Mouse (Mus musculus) MEL (cell line): ENCODE results near the gene Itgb3. TPM values are rescaled to one million over a fixed set of nuclear protein-coding genes. Genes with fewer than 3 reads are reported as not detected.

Source experiments
- DNase-seq: peaks from one replicate; pipeline ENCODE4 v3.0.0; 2011; ENCODE audit warnings: low read depth, low spot score
- H3K27ac ChIP-seq: 2 replicates; pipeline ENCODE4 v1.5.1; 2012; ENCODE audit warnings: low read depth, mild to moderate bottlenecking, control low read depth, low read length, moderate library complexity; ENCODE audit not compliant: control insufficient read depth
- H3K27me3 ChIP-seq, 2 experiments: fragments of 150-350 bp in 1 of 2; sonication (generic) in 1 of 2; 2 replicates each; pipeline ENCODE4 v1.6.1; 2012; ENCODE audit warnings: low read length in 2 of 2, mild to moderate bottlenecking in 2 of 2, improper control_type of control experiment in 1 of 2, moderate library complexity in 1 of 2; ENCODE audit not compliant: insufficient read depth in 2 of 2, control insufficient read depth in 1 of 2
- H3K36me3 ChIP-seq, 2 experiments: 2 replicates each; pipeline ENCODE4 v1.6.1; 2012 to 2014; ENCODE audit warnings: low read length in 2 of 2, improper control_type of control experiment in 1 of 2, inconsistent platforms in 1 of 2, mild to moderate bottlenecking in 1 of 2; ENCODE audit not compliant: insufficient read depth in 2 of 2, control insufficient read depth in 1 of 2
- H3K4me1 ChIP-seq, 2 experiments: fragments of 150-350 bp in 1 of 2; sonication (generic) in 1 of 2; 2 replicates each; pipeline ENCODE4 v1.6.1; 2012; ENCODE audit warnings: low read length in 2 of 2, improper control_type of control experiment in 1 of 2, mild to moderate bottlenecking in 1 of 2; ENCODE audit not compliant: insufficient read depth in 2 of 2, control insufficient read depth in 1 of 2
- H3K4me3 ChIP-seq, 2 experiments: fragments of 150-350 bp in 1 of 2; sonication (generic) in 1 of 2; 2 replicates each; pipeline ENCODE4 v1.5.1; 2012; ENCODE audit warnings: low read depth in 2 of 2, low read length in 2 of 2, mild to moderate bottlenecking in 2 of 2, moderate library complexity in 2 of 2, control low read depth in 1 of 2, improper control_type of control experiment in 1 of 2; ENCODE audit not compliant: control insufficient read depth in 1 of 2, insufficient read depth in 1 of 2
- H3K79me2 ChIP-seq: 2 replicates; pipeline ENCODE4 v1.6.1; 2012; ENCODE audit warnings: mild to moderate bottlenecking, low read length, moderate library complexity; ENCODE audit not compliant: control insufficient read depth, poor library complexity, insufficient read depth
- H3K9ac ChIP-seq: 2 replicates; pipeline ENCODE4 v1.6.1; 2012; ENCODE audit warnings: low read depth, mild to moderate bottlenecking, control low read depth, low read length, moderate library complexity; ENCODE audit not compliant: control insufficient read depth, poor library complexity, severe bottlenecking
- H3K9me3 ChIP-seq: fragments of 150-350 bp; sonication (generic); replicated peaks from 2 replicates; pipeline ENCODE4 v1.6.1; 2012; ENCODE audit warnings: mild to moderate bottlenecking, low read length, improper control_type of control experiment, moderate library complexity; ENCODE audit not compliant: insufficient read depth
- CHD2 ChIP-seq: IDR thresholded peaks from 2 replicates; pipeline ENCODE4 v1.6.1; 2011; ENCODE audit warnings: low read length, improper control_type of control experiment
- CTCF ChIP-seq, 3 experiments: IDR thresholded peaks in 2 of 3; conservative IDR thresholded peaks in 1 of 3; 2 replicates each; pipeline ENCODE4 v1.5.1; 2011 to 2012; ENCODE audit warnings: low read length in 3 of 3, low read depth in 2 of 3, mild to moderate bottlenecking in 2 of 3, improper control_type of control experiment in 1 of 3, inconsistent platforms in 1 of 3, mixed read lengths in 1 of 3, moderate library complexity in 1 of 3; ENCODE audit not compliant: control insufficient read depth in 1 of 3, insufficient read depth in 1 of 3, poor library complexity in 1 of 3, severe bottlenecking in 1 of 3
- EP300 ChIP-seq, 2 experiments: IDR thresholded peaks; 2 replicates each; pipeline ENCODE4 v1.6.1; 2011; ENCODE audit warnings: improper control_type of control experiment in 2 of 2, low read length in 2 of 2, low read depth in 1 of 2, mild to moderate bottlenecking in 1 of 2
- ETS1 ChIP-seq: IDR thresholded peaks from 2 replicates; pipeline ENCODE4 v1.6.1; 2012; ENCODE audit warnings: low read depth, mild to moderate bottlenecking, inconsistent platforms, low read length, improper control_type of control experiment, moderate library complexity
- GABPA ChIP-seq: IDR thresholded peaks from 2 replicates; pipeline ENCODE4 v1.6.1; 2012; ENCODE audit warnings: low read depth, mild to moderate bottlenecking, inconsistent platforms, low read length, improper control_type of control experiment, moderate library complexity
- GATA1 ChIP-seq: IDR thresholded peaks from 2 replicates; pipeline ENCODE4 v1.6.1; 2011; ENCODE audit warnings: low read depth, low read length, improper control_type of control experiment
- HCFC1 ChIP-seq: IDR thresholded peaks from 2 replicates; pipeline ENCODE4 v1.6.1; 2012; ENCODE audit warnings: low read depth, mild to moderate bottlenecking, inconsistent platforms, low read length, improper control_type of control experiment, moderate library complexity
- JUND ChIP-seq: IDR thresholded peaks from 2 replicates; pipeline ENCODE4 v1.6.1; 2011; ENCODE audit warnings: low read depth, mild to moderate bottlenecking, improper control_type of control experiment, low read length
- MAFK ChIP-seq: IDR thresholded peaks from 2 replicates; pipeline ENCODE4 v1.6.1; 2011; ENCODE audit warnings: low read depth, mild to moderate bottlenecking, low read length, improper control_type of control experiment, borderline replicate concordance
- MAX ChIP-seq: IDR thresholded peaks from 2 replicates; pipeline ENCODE4 v1.6.1; 2011; ENCODE audit warnings: low read length, improper control_type of control experiment
- MAZ ChIP-seq: IDR thresholded peaks from 2 replicates; pipeline ENCODE4 v1.6.1; 2012; ENCODE audit warnings: low read depth, mild to moderate bottlenecking, inconsistent platforms, low read length, improper control_type of control experiment
- MEF2A ChIP-seq: IDR thresholded peaks from 2 replicates; pipeline ENCODE4 v1.6.1; 2014; ENCODE audit warnings: low read depth, mild to moderate bottlenecking, inconsistent platforms, low read length, improper control_type of control experiment; ENCODE audit not compliant: poor library complexity, insufficient replicate concordance, severe bottlenecking; ENCODE audit errors: extremely low read depth
- MXI1 ChIP-seq: IDR thresholded peaks from 2 replicates; pipeline ENCODE4 v1.6.1; 2011; ENCODE audit warnings: mild to moderate bottlenecking, low read depth, low read length, improper control_type of control experiment
- MYB ChIP-seq: IDR thresholded peaks from 2 replicates; pipeline ENCODE4 v1.6.1; 2011; ENCODE audit warnings: mild to moderate bottlenecking, low read depth, low read length, improper control_type of control experiment
- NRF1 ChIP-seq: IDR thresholded peaks from 2 replicates; pipeline ENCODE4 v1.6.1; 2014; ENCODE audit warnings: low read depth, mild to moderate bottlenecking, inconsistent platforms, low read length, improper control_type of control experiment, moderate library complexity; ENCODE audit not compliant: poor library complexity, insufficient read depth, severe bottlenecking
- POLR2A ChIP-seq, 2 experiments: IDR thresholded peaks; 2 replicates each; pipeline ENCODE4 v1.6.1; 2011 to 2012; ENCODE audit warnings: low read length in 2 of 2, mild to moderate bottlenecking in 2 of 2, control low read depth in 1 of 2, improper control_type of control experiment in 1 of 2, low read depth in 1 of 2, moderate library complexity in 1 of 2; ENCODE audit not compliant: control insufficient read depth in 1 of 2, insufficient read depth in 1 of 2, poor library complexity in 1 of 2
- RAD21 ChIP-seq: IDR thresholded peaks from 2 replicates; pipeline ENCODE4 v1.6.1; 2011; ENCODE audit warnings: mild to moderate bottlenecking, low read depth, low read length, improper control_type of control experiment
- RCOR1 ChIP-seq: IDR thresholded peaks from 2 replicates; pipeline ENCODE4 v1.6.1; 2012; ENCODE audit warnings: low read depth, mild to moderate bottlenecking, inconsistent platforms, low read length, improper control_type of control experiment
- SIN3A ChIP-seq: IDR thresholded peaks from 2 replicates; pipeline ENCODE4 v1.6.1; 2012; ENCODE audit warnings: low read length, improper control_type of control experiment, inconsistent platforms
- SMC3 ChIP-seq: IDR thresholded peaks from 2 replicates; pipeline ENCODE4 v1.6.1; 2011; ENCODE audit warnings: low read depth, low read length, improper control_type of control experiment
- TAL1 ChIP-seq: IDR thresholded peaks from 2 replicates; pipeline ENCODE4 v1.6.1; 2012; ENCODE audit warnings: mild to moderate bottlenecking, inconsistent platforms, low read length, moderate library complexity, mixed read lengths
- TBP ChIP-seq: IDR thresholded peaks from 2 replicates; pipeline ENCODE4 v1.8.0; 2011; ENCODE audit warnings: low read depth, low read length, improper control_type of control experiment
- TCF12 ChIP-seq: IDR thresholded peaks from 2 replicates; pipeline ENCODE4 v1.6.1; 2014; ENCODE audit warnings: low read depth, mild to moderate bottlenecking, inconsistent platforms, low read length, improper control_type of control experiment, moderate library complexity
- USF1 ChIP-seq: IDR thresholded peaks from 2 replicates; pipeline ENCODE4 v1.6.1; 2014; ENCODE audit warnings: low read depth, mild to moderate bottlenecking, inconsistent platforms, low read length, improper control_type of control experiment, moderate library complexity
- USF2 ChIP-seq, 2 experiments: IDR thresholded peaks; 2 replicates each; pipeline ENCODE4 v1.6.1; 2011 to 2012; ENCODE audit warnings: improper control_type of control experiment in 2 of 2, low read length in 2 of 2, borderline replicate concordance in 1 of 2, inconsistent platforms in 1 of 2, low read depth in 1 of 2, mild to moderate bottlenecking in 1 of 2; ENCODE audit not compliant: insufficient read depth in 1 of 2
- ZC3H11A ChIP-seq: IDR thresholded peaks from 2 replicates; pipeline ENCODE4 v1.6.1; 2012; ENCODE audit warnings: low read depth, mild to moderate bottlenecking, inconsistent platforms, low read length, improper control_type of control experiment
- ZKSCAN1 ChIP-seq: IDR thresholded peaks from 2 replicates; pipeline ENCODE4 v1.6.1; 2012; ENCODE audit warnings: low read depth, mild to moderate bottlenecking, inconsistent platforms, low read length, improper control_type of control experiment, moderate library complexity
- ZMIZ1 ChIP-seq: IDR thresholded peaks from 2 replicates; pipeline ENCODE4 v1.6.1; 2012; ENCODE audit warnings: low read depth, mild to moderate bottlenecking, inconsistent platforms, low read length, improper control_type of control experiment, moderate library complexity
- polyA plus RNA-seq, 2 experiments: library from polyadenylated mRNA; stranded (reverse) in 1 of 2; unstranded in 1 of 2; fragments of >175 nt in 1 of 2; fragments of >200 nt in 1 of 2; gene quantifications; 2 replicates each; pipeline versions ENCODE4 v1.2.1 to v1.2.4; 2012; ENCODE audit warnings: low replicate concordance in 2 of 2, low read depth in 1 of 2; ENCODE audit not compliant: insufficient read length in 2 of 2, insufficient read depth in 1 of 2, missing spikeins in 1 of 2
- total RNA-seq: library from RNA; depleted of rRNA; stranded (reverse); fragments of 300-350 nt; gene quantifications from 2 replicates; pipeline ENCODE4 v1.2.3, GENCODE M21; 2012

The Itgb3 gene
- total and polyA plus RNA-seq, 3 experiments, result 0.08 to 0.32 TPM; not detected in 1

- DNase-seq, result peak; percentile 81
- peaks cover 0 to 10% of the 10 kb centered on the region in 2 experiments; a peak in 2 of 4 replicates for H3K36me3 ChIP-seq
- TF ChIP-seq TCF12 (peak; percentile 23; the same call in 1 of the 2 replicates), MAZ (peak; percentile 15; the same call in 1 of the 2 replicates), SMC3 (peak; percentile 53), USF1 (no peak), TAL1 (peak; percentile 42; the same call in 1 of the 2 replicates), MAFK (no peak), USF2 (IDR thresholded peaks at IDR 0.05; ENCODE audit: borderline replicate concordance in 1 of 2, insufficient read depth in 1 of 2, low read depth in 1 of 2, low read length in 2 of 2) (no peak), POLR2A (IDR thresholded peaks at IDR 0.05; ENCODE audit: control insufficient read depth in 1 of 2, insufficient read depth in 1 of 2, low read depth in 1 of 2, low read length in 2 of 2, poor library complexity in 1 of 2) (no peak), CTCF (IDR thresholded peaks at IDR 0.05 in 2 of 3, conservative IDR thresholded peaks at IDR 0.05 in 1 of 3; ENCODE audit: control insufficient read depth in 1 of 3, insufficient read depth in 1 of 3, low read depth in 2 of 3, low read length in 3 of 3, poor library complexity in 1 of 3, severe bottlenecking in 1 of 3) (peak; percentile 34 to 68 (median 37); a peak in 4 of 6 replicates), RAD21 (peak; percentile 38), GATA1 (peak; percentile 40; the same call in 1 of the 2 replicates), MXI1 (0 out of 2 replicates have a peak, but pooled peaks have one; percentile 13), RCOR1 (peak; percentile 35; the same call in 1 of the 2 replicates), EP300 (IDR thresholded peaks at IDR 0.05; ENCODE audit: low read depth in 1 of 2, low read length in 2 of 2) (peak in 1 of 2 experiments; percentile 71; a peak in 2 of 4 replicates), MAX (0 out of 2 replicates have a peak, but pooled peaks have one; percentile 6), ZC3H11A (0 out of 2 replicates have a peak, but pooled peaks have one; percentile 30), ZMIZ1 (no peak), HCFC1 (no peak)
- peak overlapping the region; percentile 5 for H3K9ac ChIP-seq
- H3K4me1 ChIP-seq, result peaks cover 6 to 29% of the 10 kb centered on the region in 2 experiments; a peak in 3 of 4 replicates
- no peaks in the 10 kb centered on the region for H3K27me3 ChIP-seq
- no peaks in the 10 kb centered on the region for H3K79me2 ChIP-seq
- peak overlapping the region; percentile 67 for H3K27ac ChIP-seq
- peak overlapping the region; percentile 51 to 73 for H3K4me3 ChIP-seq
- H3K9me3 ChIP-seq, result no peaks in the 10 kb centered on the region
Measured at GRCm38 (mm10) chr11:104661531-104662205, 53.9 kb downstream of the Itgb3 start.

- H3K9ac ChIP-seq, result no peak overlapping the region
- H3K4me3 ChIP-seq, result no peak overlapping the region
- peaks cover 6 to 29% of the 10 kb centered on the region in 2 experiments; a peak in 3 of 4 replicates for H3K4me1 ChIP-seq
- no peaks in the 10 kb centered on the region for H3K27me3 ChIP-seq
- H3K79me2 ChIP-seq, result no peaks in the 10 kb centered on the region
- H3K36me3 ChIP-seq, result peaks cover 0 to 10% of the 10 kb centered on the region in 2 experiments; a peak in 2 of 4 replicates
- no peaks in the 10 kb centered on the region for H3K9me3 ChIP-seq
- no peak overlapping the region for H3K27ac ChIP-seq
- DNase-seq, result peak; percentile 18
- TF ChIP-seq SIN3A (no peak), TCF12 (no peak), EP300 (IDR thresholded peaks at IDR 0.05; ENCODE audit: low read depth in 1 of 2, low read length in 2 of 2) (no peak), POLR2A (IDR thresholded peaks at IDR 0.05; ENCODE audit: control insufficient read depth in 1 of 2, insufficient read depth in 1 of 2, low read depth in 1 of 2, low read length in 2 of 2, poor library complexity in 1 of 2) (no peak), MEF2A (no peak), CHD2 (no peak), NRF1 (no peak), RAD21 (no peak), ZKSCAN1 (no peak), HCFC1 (no peak), ETS1 (no peak), MXI1 (no peak), CTCF (IDR thresholded peaks at IDR 0.05 in 2 of 3, conservative IDR thresholded peaks at IDR 0.05 in 1 of 3; ENCODE audit: control insufficient read depth in 1 of 3, insufficient read depth in 1 of 3, low read depth in 2 of 3, low read length in 3 of 3, poor library complexity in 1 of 3, severe bottlenecking in 1 of 3) (no peak), JUND (no peak), GABPA (no peak), SMC3 (no peak), ZMIZ1 (no peak), TBP (no peak), MYB (no peak)
Measured at GRCm38 (mm10) chr11:104662573-104662972, 54.8 kb downstream of the Itgb3 start.
